Mouse (Mus musculus) limb, embryonic 12.5 days (tissue): ENCODE results near the gene Frmpd4. TPM values are rescaled to one million over a fixed set of nuclear protein-coding genes. Genes with fewer than 3 reads are reported as not detected.

Experiments
- ATAC-seq: fragments of 200-750 bp; cut with Nextera tagmentation; 2 replicates; pipeline ENCODE4 v1.8.0; 2017; ENCODE audit warnings: low read depth, moderate TSS enrichment; ENCODE audit not compliant: insufficient number of reproducible peaks, insufficient read depth, low FRiP score, low TSS enrichment
- H3K27ac ChIP-seq: fragments of 300-500 bp; sonication (generic); 2 replicates; pipeline ENCODE4 v1.5.1; 2016; ENCODE audit warnings: mild to moderate bottlenecking, moderate library complexity
- H3K27me3 ChIP-seq: fragments of 300-500 bp; sonication (generic); 2 replicates; pipeline ENCODE4 v1.6.1; 2016; ENCODE audit warnings: mild to moderate bottlenecking, moderate library complexity
- H3K36me3 ChIP-seq: fragments of 300-500 bp; sonication (generic); 2 replicates; pipeline ENCODE4 v1.6.1; 2016; ENCODE audit warnings: mild to moderate bottlenecking, moderate library complexity
- H3K4me1 ChIP-seq: fragments of 300-500 bp; sonication (generic); replicated peaks from 2 replicates; pipeline ENCODE4 v1.6.1; 2016
- H3K4me2 ChIP-seq: fragments of 300-500 bp; sonication (generic); 2 replicates; pipeline ENCODE4 v1.6.1; 2016; ENCODE audit warnings: mild to moderate bottlenecking, moderate library complexity
- H3K4me3 ChIP-seq: fragments of 300-500 bp; sonication (generic); replicated peaks from 2 replicates; pipeline ENCODE4 v1.5.1; 2016; ENCODE audit warnings: mild to moderate bottlenecking
- H3K9ac ChIP-seq: fragments of 300-500 bp; sonication (generic); replicated peaks from 2 replicates; pipeline ENCODE4 v1.6.1; 2016; ENCODE audit warnings: mild to moderate bottlenecking, moderate library complexity
- H3K9me3 ChIP-seq: fragments of 300-500 bp; sonication (generic); 2 replicates; pipeline ENCODE4 v1.6.1; 2016; ENCODE audit warnings: mild to moderate bottlenecking, moderate library complexity
- WGBS: fragments of 180-500 bp; shearing (Covaris S2); methylation state at CpG from one replicate; pipeline ENCODE4 v1.1.7; 2016; 5-methylcytosine and 5-hydroxymethylcytosine counted together
- polyA plus RNA-seq: library from polyadenylated mRNA; unstranded; fragments of >200 nt; fragmentation: Nextera tagmentation; extraction: Ambion mirVana; gene quantifications from 2 replicates; pipeline ENCODE4 v1.2.1, GENCODE M21; 2016

Frmpd4 gene
- polyA plus RNA-seq, 1 experiment from 2014 or later, result 0.08 TPM

DNA sequence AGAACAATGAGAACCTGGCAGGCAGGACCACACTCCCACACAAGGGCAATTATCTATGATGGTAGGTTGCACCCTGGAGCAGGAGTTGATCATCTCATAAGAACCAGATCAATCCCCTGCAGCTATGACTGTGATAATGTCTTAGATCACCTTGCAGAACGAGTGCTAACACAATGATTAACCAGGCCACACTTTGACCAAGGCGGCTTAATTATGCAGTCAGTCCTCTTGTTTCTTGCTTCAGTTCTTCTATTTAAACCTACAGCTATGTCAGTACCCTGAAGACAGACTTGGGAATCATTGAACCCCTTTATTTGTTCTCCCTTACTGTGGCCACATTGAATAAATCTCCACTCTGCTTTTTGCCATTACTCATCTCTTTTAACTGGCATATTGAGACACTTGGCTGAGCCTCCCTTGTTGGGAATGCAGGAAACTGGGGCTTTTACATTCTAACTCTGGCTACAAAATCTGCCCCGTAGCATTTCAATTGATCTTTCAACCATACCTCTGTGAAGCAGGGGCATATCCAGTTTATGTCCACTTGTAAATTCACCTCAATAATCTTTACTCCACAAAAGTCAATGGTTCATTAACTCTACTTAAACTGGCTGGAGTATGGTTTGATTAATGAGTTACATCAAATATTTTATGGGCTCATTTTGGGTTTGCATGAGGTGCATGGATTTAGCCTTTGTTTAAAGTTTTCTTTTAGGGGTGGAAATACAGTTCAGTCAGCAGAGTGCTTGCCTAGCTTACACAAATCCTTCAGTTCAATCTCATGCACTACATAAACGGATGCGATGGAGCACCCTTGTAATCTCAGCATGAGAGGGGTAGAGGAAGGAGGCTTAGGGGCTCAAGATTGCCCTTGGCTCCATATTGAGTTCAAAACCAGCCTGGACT is 227.5 kb downstream of the Frmpd4 start:
- Histone ChIP-seq H3K9ac (no peak overlapping the region), H3K27ac (no peak overlapping the region), H3K27me3 (peaks cover 27% of the 10 kb centered on the region), H3K9me3 (no peaks in the 10 kb centered on the region), H3K4me2 (no peak overlapping the region), H3K36me3 (no peaks in the 10 kb centered on the region), H3K4me1 (no peaks in the 10 kb centered on the region), H3K4me3 (no peak overlapping the region)
- WGBS, result 72% methylated on average over 5 of the region's 5 CpGs
- ATAC-seq, result no peak

GRCm38 (mm10) chrX:168338212-168338611 is 238.8 kb downstream of the Frmpd4 start:
- no peaks in the 10 kb centered on the region for H3K4me1 ChIP-seq
- no peaks in the 10 kb centered on the region for H3K9me3 ChIP-seq
- ATAC-seq, result no peak
- H3K36me3 ChIP-seq, result no peaks in the 10 kb centered on the region
- no peak overlapping the region for H3K4me3 ChIP-seq
- H3K27ac ChIP-seq, result no peak overlapping the region
- H3K27me3 ChIP-seq, result peaks cover 23% of the 10 kb centered on the region
- H3K4me2 ChIP-seq, result no peak overlapping the region
- H3K9ac ChIP-seq, result no peak overlapping the region

DNA sequence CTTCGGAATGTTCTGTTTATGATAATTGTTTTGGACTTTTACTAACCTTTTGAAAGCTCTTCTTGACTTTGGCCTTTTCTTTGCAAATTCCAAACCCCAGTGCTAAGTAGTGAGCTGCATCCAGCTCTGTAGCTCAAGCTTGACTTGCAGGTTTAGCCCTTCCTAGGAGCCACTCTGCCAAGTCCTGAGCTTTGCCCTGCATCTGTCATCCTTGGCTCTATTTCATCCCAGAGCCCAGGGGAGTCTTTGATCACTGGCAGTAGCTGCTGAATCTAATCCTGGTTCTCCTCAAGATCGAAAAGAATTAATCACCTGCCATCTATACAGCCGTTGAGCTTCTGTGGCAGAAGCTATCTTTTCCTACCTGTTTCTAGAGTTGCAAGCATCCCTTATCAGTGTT is 251.9 kb downstream of the Frmpd4 start:
- 88% methylated on average over 3 of the region's 3 CpGs for WGBS
- H3K9ac ChIP-seq, result no peak overlapping the region
- ATAC-seq, result no peak
- H3K4me3 ChIP-seq, result no peak overlapping the region
- no peak overlapping the region for H3K4me2 ChIP-seq
- no peaks in the 10 kb centered on the region for H3K36me3 ChIP-seq
- H3K9me3 ChIP-seq, result no peaks in the 10 kb centered on the region
- no peaks in the 10 kb centered on the region for H3K4me1 ChIP-seq
- peaks cover 18% of the 10 kb centered on the region for H3K27me3 ChIP-seq
- H3K27ac ChIP-seq, result no peak overlapping the region

- no peaks in the 10 kb centered on the region for H3K9me3 ChIP-seq
- no peak overlapping the region for H3K4me3 ChIP-seq
- ATAC-seq, result no peak
- WGBS, result 86% methylated on average over 1 of the region's 1 CpGs
- no peak overlapping the region for H3K27ac ChIP-seq
- no peak overlapping the region for H3K9ac ChIP-seq
- H3K36me3 ChIP-seq, result no peaks in the 10 kb centered on the region
- H3K4me2 ChIP-seq, result no peak overlapping the region
- peaks cover 10% of the 10 kb centered on the region for H3K27me3 ChIP-seq
- no peaks in the 10 kb centered on the region for H3K4me1 ChIP-seq
Observed at GRCm38 (mm10) chrX:168312158-168312557, 264.9 kb downstream of the Frmpd4 start.

GRCm38 (mm10) chrX:168310143-168310542 is 266.9 kb downstream of the Frmpd4 start:
- H3K27ac ChIP-seq, result no peak overlapping the region
- no peaks in the 10 kb centered on the region for H3K4me1 ChIP-seq
- no peaks in the 10 kb centered on the region for H3K9me3 ChIP-seq
- peaks cover 16% of the 10 kb centered on the region for H3K27me3 ChIP-seq
- no peak overlapping the region for H3K4me3 ChIP-seq
- ATAC-seq, result no peak
- WGBS, result 8% methylated on average over 1 of the region's 1 CpGs
- H3K9ac ChIP-seq, result no peak overlapping the region
- H3K36me3 ChIP-seq, result no peaks in the 10 kb centered on the region
- no peak overlapping the region for H3K4me2 ChIP-seq

DNA sequence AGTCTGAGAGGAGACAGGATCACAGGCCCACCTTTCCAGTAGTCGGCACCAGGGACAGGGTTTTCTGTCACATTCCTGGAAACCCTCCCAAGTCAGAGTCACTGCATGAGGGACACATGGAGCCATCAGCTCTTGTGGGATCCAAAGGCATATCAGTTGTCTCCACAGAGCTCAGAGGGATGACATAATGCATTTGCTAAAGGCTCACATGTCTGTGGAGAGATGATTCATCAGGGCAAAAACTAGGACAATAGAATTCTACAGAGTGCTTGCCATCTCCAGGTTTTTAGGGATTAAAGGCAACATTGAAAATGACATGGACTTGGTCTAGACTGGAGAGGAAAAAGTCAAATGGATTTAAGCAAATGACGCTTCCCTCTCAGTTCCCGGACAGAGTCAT is 284.5 kb downstream of the Frmpd4 start:
- Histone ChIP-seq H3K9me3 (no peaks in the 10 kb centered on the region), H3K4me1 (no peaks in the 10 kb centered on the region), H3K9ac (no peak overlapping the region), H3K27me3 (peaks cover 36% of the 10 kb centered on the region), H3K36me3 (no peaks in the 10 kb centered on the region), H3K4me2 (no peak overlapping the region), H3K27ac (no peak overlapping the region), H3K4me3 (no peak overlapping the region)
- 85% methylated on average over 3 of the region's 3 CpGs for WGBS
- no peak for ATAC-seq

- no peak overlapping the region for H3K27ac ChIP-seq
- no peak overlapping the region for H3K9ac ChIP-seq
- H3K4me2 ChIP-seq, result no peak overlapping the region
- WGBS, result 79% methylated on average over 3 of the region's 3 CpGs
- no peak for ATAC-seq
- H3K36me3 ChIP-seq, result no peaks in the 10 kb centered on the region
- H3K4me1 ChIP-seq, result no peaks in the 10 kb centered on the region
- peaks cover 19% of the 10 kb centered on the region for H3K27me3 ChIP-seq
- H3K4me3 ChIP-seq, result no peak overlapping the region
- no peaks in the 10 kb centered on the region for H3K9me3 ChIP-seq
Observed at GRCm38 (mm10) chrX:168207034-168207433, 370.0 kb downstream of the Frmpd4 start.

- Histone ChIP-seq H3K36me3 (no peaks in the 10 kb centered on the region), H3K9me3 (no peaks in the 10 kb centered on the region), H3K4me3 (no peak overlapping the region), H3K4me2 (no peak overlapping the region), H3K4me1 (no peaks in the 10 kb centered on the region), H3K9ac (no peak overlapping the region), H3K27ac (no peak overlapping the region), H3K27me3 (0 out of 2 replicates have a peak, but pooled peaks cover under 1% of the 10 kb centered on the region)
- WGBS, result 75% methylated on average over 1 of the region's 1 CpGs
- no peak for ATAC-seq
Observed at GRCm38 (mm10) chrX:168191944-168192343, 385.1 kb downstream of the Frmpd4 start.

GRCm38 (mm10) chrX:168189563-168189962 is 387.5 kb downstream of the Frmpd4 start:
- no peak for ATAC-seq
- Histone ChIP-seq H3K27ac (no peak overlapping the region), H3K36me3 (no peaks in the 10 kb centered on the region), H3K4me2 (no peak overlapping the region), H3K27me3 (no peaks in the 10 kb centered on the region), H3K4me3 (no peak overlapping the region), H3K4me1 (no peaks in the 10 kb centered on the region), H3K9me3 (no peaks in the 10 kb centered on the region), H3K9ac (no peak overlapping the region)
- WGBS, result 83% methylated on average over 8 of the region's 8 CpGs

DNA sequence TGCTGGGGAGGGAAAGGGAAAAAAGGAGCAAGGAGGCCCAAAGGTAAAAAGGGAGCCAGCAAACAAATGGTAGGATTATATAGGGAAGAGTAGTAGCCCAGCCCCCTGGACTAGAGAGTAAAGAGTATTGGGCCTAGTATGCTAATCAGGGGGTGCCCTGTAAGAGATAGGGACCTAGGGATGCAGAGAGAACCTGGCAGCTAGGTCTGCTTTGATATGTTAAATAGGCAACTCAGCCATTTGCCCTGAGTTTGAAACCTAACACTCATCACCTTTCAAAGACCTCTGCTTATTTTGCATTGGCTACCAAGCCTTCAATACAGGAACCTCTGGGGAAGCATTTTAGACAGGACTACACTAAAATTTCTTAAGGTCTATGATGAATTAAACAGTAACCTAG is 414.0 kb downstream of the Frmpd4 start:
- Histone ChIP-seq H3K27ac (no peak overlapping the region), H3K4me2 (no peak overlapping the region), H3K4me3 (no peak overlapping the region), H3K9me3 (no peaks in the 10 kb centered on the region), H3K9ac (no peak overlapping the region), H3K4me1 (no peaks in the 10 kb centered on the region), H3K36me3 (no peaks in the 10 kb centered on the region), H3K27me3 (peaks cover 23% of the 10 kb centered on the region)
- ATAC-seq, result no peak

DNA sequence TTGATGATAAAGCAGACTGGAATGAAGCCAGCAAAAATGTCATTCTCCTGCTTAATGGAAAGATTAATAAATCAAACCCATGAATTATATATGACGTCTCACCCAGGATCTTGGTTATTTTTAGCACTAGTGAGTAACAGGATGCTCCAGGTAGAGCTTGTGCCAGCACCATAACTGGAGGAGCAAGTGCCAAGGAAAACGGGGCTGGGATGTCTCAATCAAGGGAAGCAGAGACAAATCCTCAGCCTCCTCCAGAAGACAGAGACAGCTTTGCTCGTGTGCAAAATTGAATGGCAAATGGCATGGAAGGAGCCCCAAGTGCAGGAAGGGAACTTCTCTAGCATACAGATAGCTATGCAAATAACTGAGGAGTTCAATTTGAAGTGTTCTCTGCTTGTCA is 418.2 kb downstream of the Frmpd4 start:
- H3K9me3 ChIP-seq, result no peaks in the 10 kb centered on the region
- H3K4me3 ChIP-seq, result no peak overlapping the region
- no peak overlapping the region for H3K27ac ChIP-seq
- H3K27me3 ChIP-seq, result peaks cover 23% of the 10 kb centered on the region
- H3K4me1 ChIP-seq, result no peaks in the 10 kb centered on the region
- H3K9ac ChIP-seq, result no peak overlapping the region
- no peaks in the 10 kb centered on the region for H3K36me3 ChIP-seq
- whole genome bisulfite sequencing, result 77% methylated on average over 3 of the region's 3 CpGs
- no peak overlapping the region for H3K4me2 ChIP-seq
- ATAC-seq, result no peak

GRCm38 (mm10) chrX:168141051-168141450 is 436.0 kb downstream of the Frmpd4 start:
- H3K9me3 ChIP-seq, result no peaks in the 10 kb centered on the region
- no peak for ATAC-seq
- H3K9ac ChIP-seq, result no peak overlapping the region
- H3K4me2 ChIP-seq, result no peak overlapping the region
- H3K27ac ChIP-seq, result no peak overlapping the region
- H3K36me3 ChIP-seq, result no peaks in the 10 kb centered on the region
- peaks cover 53% of the 10 kb centered on the region for H3K27me3 ChIP-seq
- H3K4me3 ChIP-seq, result no peak overlapping the region
- H3K4me1 ChIP-seq, result no peaks in the 10 kb centered on the region
